8 mouse cellular contexts compared by ENCODE assay signal in genomic region chr2:122375391-122375991, GRCm38 (mm10). TPM values are rescaled to one million over a fixed set of nuclear protein-coding genes. Genes with fewer than 3 reads are reported as not detected.
DNase-seq lines count a peak whose midpoint lies in the region; ATAC-seq and TF ChIP-seq lines count a peak whose summit lies in the region.

No protein-coding gene starts in this region.

- TF ChIP-seq RAD21 in CH12.LX (IDR thresholded peaks at IDR 0.05; ENCODE audit: low read depth, low read length), result no peak

- peak overlapping the region; percentile 87; the same call in 1 of the 2 replicates for H3K4me2 ChIP-seq in CH12.LX (ENCODE audit: insufficient read depth, low read depth, poor library complexity, severe bottlenecking)
- H3K4me2 ChIP-seq in forebrain, embryonic 12.5 days, result peak overlapping the region; percentile 79
- H3K4me2 ChIP-seq in liver, postnatal 0 days (ENCODE audit: low read depth, low read length), result peak overlapping the region; percentile 96
- H3K4me2 ChIP-seq in neural tube, embryonic 14.5 days (ENCODE audit: low read depth, low read length), result peak overlapping the region; percentile 92

- in situ Hi-C loops in CH12.LX (cut with MboI; ENCODE audit: low pct_ligation_motif_present, low pct_unique_long_range_greater_than_20kb, low sequenced_read_pairs), result loop anchor here (25.0 kb wide), 1 partner anchor 237 kb away; the partner anchor contains the start of gene Gatm

- peak; percentile 57 for TF ChIP-seq POLR2A in CH12.LX (IDR thresholded peaks at IDR 0.05; ENCODE audit: low read depth, low read length)

- peak overlapping the region; percentile 78 to 81 (median 80) for H3K4me3 ChIP-seq in CH12.LX (replicated peaks in 1 of 3; ENCODE audit: low read depth in 2 of 3, low read length in 2 of 3, poor library complexity in 1 of 3)
- peak overlapping the region; percentile 68 for H3K4me3 ChIP-seq in forebrain, embryonic 12.5 days (replicated peaks)
- H3K4me3 ChIP-seq in liver, postnatal 0 days (ENCODE audit: low read depth, low read length), result peak overlapping the region; percentile 75
- peak overlapping the region; percentile 52 for H3K4me3 ChIP-seq in neural tube, embryonic 14.5 days (ENCODE audit: low read depth, low read length)

- under 1% methylated on average over 32 of the region's 32 CpGs for WGBS in forebrain, embryonic 12.5 days
- under 1% methylated on average over 32 of the region's 32 CpGs for WGBS in large intestine, adult 2 months
- WGBS in liver, postnatal 0 days (ENCODE audit: insufficient replicate concordance), result 0% methylated on average over 32 of the region's 32 CpGs
- under 1% methylated on average over 32 of the region's 32 CpGs for WGBS in neural tube, embryonic 14.5 days

- no peak for TF ChIP-seq CTCF in CH12.LX (conservative IDR thresholded peaks at IDR 0.05 in 1 of 2, IDR thresholded peaks at IDR 0.05 in 1 of 2; ENCODE audit: low read depth in 2 of 2, low read length in 2 of 2)
- TF ChIP-seq CTCF in liver, postnatal 0 days (IDR thresholded peaks at IDR 0.05; ENCODE audit: low read depth), result no peak

- peak; percentile 98 for DNase-seq in CH12.LX (ENCODE audit: extremely low read depth)
- peak; percentile 98 for DNase-seq in c-Kit-positive CD71-positive TER-119-negative erythroid progenitor cells, embryonic 14.5 days (ENCODE audit: low read depth)
- DNase-seq in heart, postnatal 10 days, result peak; percentile 97
- peak; percentile 89 for DNase-seq in large intestine, adult 2 months (ENCODE audit: low read depth, low spot score)
- peak; percentile 93 for DNase-seq in liver, postnatal 0 days
- peak; percentile 95 for DNase-seq in testis, postnatal 10 days (ENCODE audit: low spot score)

- H3K79me2 ChIP-seq in CH12.LX (replicated peaks; ENCODE audit: control insufficient read depth, extremely low read depth, insufficient read depth, poor library complexity, severe bottlenecking), result no peaks in the 10 kb centered on the region

- peaks cover 3% of the 10 kb centered on the region for H3K27me3 ChIP-seq in CH12.LX (replicated peaks)
- peaks cover 13% of the 10 kb centered on the region for H3K27me3 ChIP-seq in forebrain, embryonic 12.5 days
- no peaks in the 10 kb centered on the region for H3K27me3 ChIP-seq in liver, postnatal 0 days (ENCODE audit: insufficient read depth, low read length)
- H3K27me3 ChIP-seq in neural tube, embryonic 14.5 days (ENCODE audit: control insufficient read depth, insufficient read depth, low read length), result no peaks in the 10 kb centered on the region

- dilution Hi-C loops in CH12.LX (cut with MboI; ENCODE audit: extremely low pct_ligation_motif_present, extremely low pct_unique_long_range_greater_than_20kb, low sequenced_read_pairs), result no loop called here

- peak overlapping the region; percentile 73 for H3K27ac ChIP-seq in CH12.LX (ENCODE audit: insufficient read depth, low read depth)
- H3K27ac ChIP-seq in forebrain, embryonic 12.5 days, result peak overlapping the region; percentile 89
- H3K27ac ChIP-seq in liver, postnatal 0 days (ENCODE audit: low read depth), result peak overlapping the region; percentile 81
- peak overlapping the region; percentile 79 for H3K27ac ChIP-seq in neural tube, embryonic 14.5 days (ENCODE audit: low read depth, low read length)

- TF ChIP-seq EP300 in CH12.LX (IDR thresholded peaks at IDR 0.05; ENCODE audit: low read length), result no peak
- peak; percentile 42; the same call in 1 of the 2 replicates for TF ChIP-seq EP300 in liver, postnatal 0 days (IDR thresholded peaks at IDR 0.05; ENCODE audit: low read depth)

- H3K36me3 ChIP-seq in CH12.LX (replicated peaks in 1 of 2; ENCODE audit: control insufficient read depth in 1 of 2, insufficient read depth in 1 of 2, low read length in 1 of 2), result no peaks in the 10 kb centered on the region
- H3K36me3 ChIP-seq in forebrain, embryonic 12.5 days (replicated peaks), result no peaks in the 10 kb centered on the region
- no peaks in the 10 kb centered on the region for H3K36me3 ChIP-seq in liver, postnatal 0 days (replicated peaks; ENCODE audit: insufficient read depth, low read length)
- H3K36me3 ChIP-seq in neural tube, embryonic 14.5 days (ENCODE audit: control insufficient read depth, insufficient read depth, low read length), result no peaks in the 10 kb centered on the region

- H3K9ac ChIP-seq in CH12.LX (ENCODE audit: insufficient read depth, low read depth), result peak overlapping the region; percentile 97
- peak overlapping the region; percentile 76 for H3K9ac ChIP-seq in forebrain, embryonic 12.5 days
- peak overlapping the region; percentile 65 for H3K9ac ChIP-seq in liver, postnatal 0 days (replicated peaks)
- H3K9ac ChIP-seq in neural tube, embryonic 14.5 days (replicated peaks; ENCODE audit: low read depth, low read length), result peak overlapping the region; percentile 56

- H3K9me3 ChIP-seq in CH12.LX (replicated peaks; ENCODE audit: low read length), result no peaks in the 10 kb centered on the region
- H3K9me3 ChIP-seq in forebrain, embryonic 12.5 days, result no peaks in the 10 kb centered on the region
- no peaks in the 10 kb centered on the region for H3K9me3 ChIP-seq in liver, postnatal 0 days (ENCODE audit: low read length)
- H3K9me3 ChIP-seq in neural tube, embryonic 14.5 days (ENCODE audit: control insufficient read depth, low read length), result no peaks in the 10 kb centered on the region

- intact Hi-C loops in heart, postnatal 10 days (cut with DNase I), result loop anchor here (10.0 kb wide), 1 partner anchor 389 kb away; the partner anchor contains the start of gene Sqor

- ATAC-seq in forebrain, embryonic 12.5 days (ENCODE audit: low FRiP score), result peak; percentile 84
- ATAC-seq in liver, postnatal 0 days, result peak; percentile 73
- peak; percentile 83 for ATAC-seq in neural tube, embryonic 14.5 days (ENCODE audit: low read depth)

- peaks cover 12 to 28% of the 10 kb centered on the region in 2 experiments for H3K4me1 ChIP-seq in CH12.LX (ENCODE audit: control insufficient read depth in 1 of 2, insufficient read depth in 2 of 2)
- H3K4me1 ChIP-seq in forebrain, embryonic 12.5 days, result peaks cover 5% of the 10 kb centered on the region
- peaks cover 8% of the 10 kb centered on the region for H3K4me1 ChIP-seq in liver, postnatal 0 days (ENCODE audit: insufficient read depth)
- 0 out of 2 replicates have a peak, but pooled peaks cover 2% of the 10 kb centered on the region for H3K4me1 ChIP-seq in neural tube, embryonic 14.5 days (ENCODE audit: control insufficient read depth, insufficient read depth, low read length)

TF ChIP-seq in CH12.LX, 34 proteins besides CTCF, POLR2A, EP300 and RAD21 (continues in another document):
- TF ChIP-seq UBTF (IDR thresholded peaks at IDR 0.05; ENCODE audit: low read depth, low read length) (no peak), SMC3 (IDR thresholded peaks at IDR 0.05; ENCODE audit: low read depth, low read length) (no peak), TBP (conservative IDR thresholded peaks at IDR 0.05; ENCODE audit: low read depth, low read length) (peak; percentile 99), ELF1 (IDR thresholded peaks at IDR 0.05; ENCODE audit: low read depth, low read length) (peak; percentile 98), USF1 (IDR thresholded peaks at IDR 0.05; ENCODE audit: low read depth, low read length) (no peak), TCF12 (IDR thresholded peaks at IDR 0.05; ENCODE audit: low read depth, low read length) (no peak), NELFE (IDR thresholded peaks at IDR 0.05; ENCODE audit: low read depth, low read length) (peak; percentile 64), MAX (IDR thresholded peaks at IDR 0.05; ENCODE audit: low read length) (no peak), RCOR1 (conservative IDR thresholded peaks at IDR 0.05; ENCODE audit: low read depth, low read length) (no peak), HCFC1 (IDR thresholded peaks at IDR 0.05; ENCODE audit: low read depth, low read length) (no peak), NRF1 (IDR thresholded peaks at IDR 0.05; ENCODE audit: low read depth, low read length) (peak; percentile 94), ZMIZ1 (IDR thresholded peaks at IDR 0.05; ENCODE audit: low read depth, low read length) (no peak), MAZ (IDR thresholded peaks at IDR 0.05; ENCODE audit: low read depth, low read length) (no peak), IRF4 (IDR thresholded peaks at IDR 0.05; ENCODE audit: low read depth, low read length) (no peak), KAT2A (IDR thresholded peaks at IDR 0.05; ENCODE audit: insufficient replicate concordance, low read length) (peak; percentile 69; the same call in 1 of the 2 replicates), ZNF384 (IDR thresholded peaks at IDR 0.05; ENCODE audit: low read depth, low read length) (peak; percentile 81), MAFK (IDR thresholded peaks at IDR 0.05; ENCODE audit: insufficient replicate concordance, low read length) (peak; percentile 94), USF2 (conservative IDR thresholded peaks at IDR 0.05; ENCODE audit: low read depth, low read length) (no peak), PAX5 (IDR thresholded peaks at IDR 0.05; ENCODE audit: low read length) (no peak), CHD1 (IDR thresholded peaks at IDR 0.05; ENCODE audit: low read depth, low read length) (no peak), MYC (IDR thresholded peaks at IDR 0.05; ENCODE audit: low read depth, low read length) (no peak), JUND (conservative IDR thresholded peaks at IDR 0.05; ENCODE audit: low read depth, low read length) (no peak), ZC3H11A (IDR thresholded peaks at IDR 0.05; ENCODE audit: low read depth, low read length) (no peak)

RNA-seq across cellular contexts. Expression of gene Shf, which starts 6.5 kb away (rescaled TPM):
- total RNA-seq in CH12.LX (2012; rRNA removed) (2.1 and 2.7 TPM in 2 replicates), CH12.LX (2014; rRNA removed) (0.49 and 1.2 TPM in 2 replicates)
- 2.0 and 2.1 TPM in 2 replicates for polyA plus RNA-seq in CH12.LX (2012; ENCODE audit: insufficient read length, low read depth)
- polyA plus RNA-seq in forebrain, embryonic 12.5 days (2016; fragmentation: Nextera tagmentation; extraction: Ambion mirVana), result 5.1 and 6.8 TPM in 2 replicates
- 1 to 10 TPM; 7.9 to 9.6 TPM for total RNA-seq in heart, postnatal 10 days (2021)
- 11.7 and 18.5 TPM in 2 replicates for polyA plus RNA-seq in large intestine, adult 2 months (2012; rRNA removed)
- polyA plus RNA-seq in liver, postnatal 0 days (2015; fragmentation: Nextera tagmentation; extraction: Ambion mirVana), result 1.2 and 1.3 TPM in 2 replicates
- 16.7 and 17.5 TPM in 2 replicates for polyA plus RNA-seq in neural tube, embryonic 14.5 days (2014; fragmentation: Nextera tagmentation; extraction: Ambion mirVana)

RNA-seq across cellular contexts. Expression of gene Slc28a2, which starts 50.8 kb away (rescaled TPM):
- total RNA-seq in CH12.LX (2012; rRNA removed), result 15.9 and 16.3 TPM in 2 replicates
- total RNA-seq in CH12.LX (2014; rRNA removed), result 30.3 and 32.0 TPM in 2 replicates
- 28.3 and 31.4 TPM in 2 replicates for polyA plus RNA-seq in CH12.LX (2012; ENCODE audit: insufficient read length, low read depth)
- not detected in 2 replicates for polyA plus RNA-seq in forebrain, embryonic 12.5 days (2016; fragmentation: Nextera tagmentation; extraction: Ambion mirVana)
- total RNA-seq in heart, postnatal 10 days (2021), result 10 to 100 TPM; 23.0 to 32.1 TPM
- polyA plus RNA-seq in large intestine, adult 2 months (2012; rRNA removed), result 30.9 and 99.3 TPM in 2 replicates
- 1.8 TPM in 2 replicates for polyA plus RNA-seq in liver, postnatal 0 days (2015; fragmentation: Nextera tagmentation; extraction: Ambion mirVana)
- polyA plus RNA-seq in neural tube, embryonic 14.5 days (2014; fragmentation: Nextera tagmentation; extraction: Ambion mirVana), result 0.14 TPM in 1 of 2 replicates, not detected in the other

Comparison
In these comparisons a context has a peak if more than half of its experiments do, and no peak if none do; other contexts are left out.
1. Peak in every context shown above with its lines: DNase-seq, ATAC-seq, H3K4me3 ChIP-seq and H3K27ac ChIP-seq.
2. RNA of gene Slc28a2, which starts 50.8 kb away (polyA plus RNA-seq): 28.3 to 31.4 TPM in CH12.LX and 30.9 to 99.3 TPM in large intestine, adult 2 months; 1.8 TPM in liver, postnatal 0 days, 0.14 TPM in neural tube, embryonic 14.5 days and not detected in forebrain, embryonic 12.5 days; every median in the first group is over 10 times any median in the second.